Mouse (Mus musculus): ENCODE data around the gene Adamtsl1.

The Adamtsl1 gene

GRCm38 (mm10) chr4:86406501-86407199, 892.7 kb downstream of the Adamtsl1 start:
- no peak for DNase-seq (ENCODE audit: low read depth)

- DNase-seq (ENCODE audit: low read depth), result no peak
Measured at GRCm38 (mm10) chr4:86407200-86407527, 893.2 kb downstream of the Adamtsl1 start.

GRCm38 (mm10) chr4:86408421-86408820, 894.4 kb downstream of the Adamtsl1 start:
- DNase-seq (ENCODE audit: low read depth), result no peak

GRCm38 (mm10) chr4:86410946-86411345, 897.0 kb downstream of the Adamtsl1 start:
- DNase-seq (ENCODE audit: low read depth), result no peak

GRCm38 (mm10) chr4:86413388-86413787, 899.4 kb downstream of the Adamtsl1 start:
- no peak for DNase-seq (ENCODE audit: low read depth)

- peak; percentile 34 for DNase-seq (ENCODE audit: low read depth)
Measured at GRCm38 (mm10) chr4:86416401-86417025, 902.5 kb downstream of the Adamtsl1 start.

- DNase-seq (ENCODE audit: low read depth), result no peak
Measured at GRCm38 (mm10) chr4:86422586-86422985, 908.6 kb downstream of the Adamtsl1 start.

- DNase-seq (ENCODE audit: low read depth), result no peak
Measured at GRCm38 (mm10) chr4:86425581-86425980, 911.6 kb downstream of the Adamtsl1 start.

GRCm38 (mm10) chr4:86426549-86426948, 912.6 kb downstream of the Adamtsl1 start:
- no peak for DNase-seq (ENCODE audit: low read depth)

- DNase-seq (ENCODE audit: low read depth), result no peak
Measured at GRCm38 (mm10) chr4:86427312-86427711, 913.3 kb downstream of the Adamtsl1 start.

- DNase-seq (ENCODE audit: low read depth), result no peak
Measured at GRCm38 (mm10) chr4:86428091-86428745, 914.2 kb downstream of the Adamtsl1 start.

GRCm38 (mm10) chr4:86435631-86436030, 921.7 kb downstream of the Adamtsl1 start:
- DNase-seq (ENCODE audit: low read depth), result no peak

GRCm38 (mm10) chr4:86436336-86436735, 922.4 kb downstream of the Adamtsl1 start:
- DNase-seq (ENCODE audit: low read depth), result no peak

- no peak for DNase-seq (ENCODE audit: low read depth)
Measured at GRCm38 (mm10) chr4:86450468-86450867, 936.5 kb downstream of the Adamtsl1 start.

GRCm38 (mm10) chr4:86464808-86465207, 950.8 kb downstream of the Adamtsl1 start:
- DNase-seq (ENCODE audit: low read depth), result no peak

Data from NIH3T3 (cell line).